Mouse (Mus musculus): Measurements from ENCODE around the gene Evc.

Gene Evc

GRCm38 (mm10) chr5:37336485-37337105 lies at the start of gene Evc:
Gene Evc, minus strand, starts transcription at chr5:37336894.
- DNase-seq, result peak; percentile 59

GRCm38 (mm10) chr5:37383570-37383969 lies 46.9 kb upstream of the Evc start:
- DNase-seq, result peak; percentile 3

DNA sequence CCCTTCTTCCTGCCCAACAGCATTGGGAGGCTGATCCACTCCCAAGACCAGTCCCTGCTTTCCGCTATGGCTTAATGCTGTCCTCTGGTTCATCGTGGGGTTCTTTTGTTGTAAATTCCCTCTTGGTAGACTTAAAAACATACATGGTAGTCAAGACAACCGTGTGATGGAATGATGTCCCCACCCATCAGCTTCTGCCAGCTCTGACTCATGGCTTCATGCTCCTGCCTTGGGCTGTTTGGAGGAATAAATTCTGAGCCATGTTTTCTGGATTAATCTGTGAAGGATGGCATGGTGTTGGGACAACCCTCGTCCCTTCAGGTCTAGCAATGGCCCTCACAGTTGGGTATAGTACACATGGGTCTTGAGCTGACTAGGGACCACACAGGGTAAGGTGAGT lies 43.9 kb upstream of the Evc start:
- DNase-seq, result peak; percentile 10

GRCm38 (mm10) chr5:37377376-37377775 lies 40.7 kb upstream of the Evc start:
- DNase-seq, result no peak

GRCm38 (mm10) chr5:37368796-37369195 lies 32.1 kb upstream of the Evc start:
- no peak for DNase-seq

DNA sequence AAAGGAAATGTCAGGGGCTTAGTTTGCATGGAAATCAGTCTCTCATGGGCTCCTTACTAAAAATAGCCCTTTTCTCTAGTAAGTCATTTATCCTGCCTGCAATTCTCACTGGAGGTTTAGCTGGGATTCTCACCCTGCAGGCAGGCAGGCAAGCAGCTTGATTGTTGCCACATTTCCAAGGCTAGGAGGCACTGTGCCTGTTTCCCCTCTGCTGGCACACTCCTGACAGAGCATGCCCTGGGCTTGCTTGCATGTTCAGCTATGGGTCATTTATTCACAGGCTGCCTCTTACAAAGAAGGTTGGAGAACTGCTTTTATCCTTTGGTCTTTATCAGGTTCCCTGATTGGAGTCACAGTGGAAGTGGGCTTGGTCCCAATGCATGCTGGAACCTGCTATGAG lies 29.1 kb upstream of the Evc start:
- no peak for DNase-seq

- no peak for DNase-seq
These were observed 26.6 kb upstream of the Evc start for GRCm38 (mm10) chr5:37363284-37363683.

- DNase-seq, result no peak
These were observed 25.9 kb upstream of the Evc start for GRCm38 (mm10) chr5:37362618-37363017.

DNA sequence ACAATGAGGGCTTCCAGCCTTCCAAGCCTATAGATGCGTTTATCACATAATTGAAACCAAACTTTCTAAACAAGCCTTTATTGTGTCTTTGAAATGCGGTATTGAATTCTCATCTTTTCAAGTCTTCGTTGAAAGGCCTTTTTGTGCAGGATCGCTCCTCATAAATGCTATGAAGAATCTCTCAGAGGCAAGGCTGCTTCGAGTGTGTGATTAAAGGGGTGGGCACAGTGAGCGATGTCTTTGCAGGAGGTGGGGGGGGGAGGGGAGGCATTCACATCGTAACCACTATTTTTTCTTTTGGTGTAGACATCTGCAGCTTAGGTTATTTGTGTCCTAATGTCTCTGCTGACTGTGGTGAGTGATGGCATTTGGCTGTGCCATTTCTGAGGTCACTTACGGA lies 19.3 kb upstream of the Evc start:
- DNase-seq, result no peak

GRCm38 (mm10) chr5:37354385-37354784 lies 17.7 kb upstream of the Evc start:
- DNase-seq, result peak; percentile 57

DNA sequence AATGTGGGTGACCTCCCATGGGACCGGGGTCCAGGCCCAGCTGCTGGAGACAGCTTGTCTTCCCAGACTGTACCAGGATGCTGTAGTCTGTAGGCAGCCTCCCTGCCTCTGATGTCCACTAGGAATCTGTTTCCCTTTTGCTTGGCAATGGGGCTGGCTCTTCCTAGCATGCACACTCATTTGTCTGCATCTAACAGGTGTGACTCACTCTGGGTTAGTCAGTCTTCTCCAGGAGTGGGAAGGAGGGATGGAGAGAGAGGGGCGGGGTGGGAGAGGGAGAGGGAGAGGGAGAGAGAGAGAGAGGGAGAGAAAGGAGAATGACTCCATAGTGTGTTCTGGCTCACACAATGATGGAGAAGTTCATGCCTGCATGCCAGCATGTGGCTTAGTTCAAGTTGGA lies 15.1 kb upstream of the Evc start:
- DNase-seq, result no peak

DNA sequence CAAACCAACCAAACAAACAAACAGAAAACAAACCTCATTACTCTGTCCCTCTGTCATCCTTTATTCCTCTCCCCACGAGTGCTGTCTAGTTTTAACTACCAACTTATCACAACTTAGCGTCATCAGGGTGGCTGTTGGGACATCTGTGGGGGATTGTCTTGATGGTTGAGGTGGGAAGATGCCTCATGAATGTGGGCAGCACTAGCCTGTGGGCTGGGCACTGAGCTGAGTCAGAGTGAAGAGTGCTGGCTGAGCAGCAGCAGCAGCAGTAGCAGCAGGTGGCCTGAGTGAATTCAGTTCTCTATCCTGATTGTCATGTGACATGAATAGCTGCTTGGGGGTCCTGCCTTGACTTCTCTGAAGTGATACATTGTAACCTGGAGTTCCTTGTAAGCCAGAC lies 7.3 kb upstream of the Evc start:
- DNase-seq, result no peak

GRCm38 (mm10) chr5:37338288-37338687 lies 1.6 kb upstream of the Evc start, which contains the start of gene Evc2:
Gene Evc2, plus strand, starts transcription at chr5:37338499.
- peak; percentile 54 for DNase-seq

- DNase-seq, result no peak
These were observed 1.0 kb upstream of the Evc start for GRCm38 (mm10) chr5:37337696-37338095.

GRCm38 (mm10) chr5:37335061-37335460 lies 1.6 kb downstream of the Evc start:
- DNase-seq, result no peak

GRCm38 (mm10) chr5:37332066-37332465 lies 4.6 kb downstream of the Evc start:
- no peak for DNase-seq

DNA sequence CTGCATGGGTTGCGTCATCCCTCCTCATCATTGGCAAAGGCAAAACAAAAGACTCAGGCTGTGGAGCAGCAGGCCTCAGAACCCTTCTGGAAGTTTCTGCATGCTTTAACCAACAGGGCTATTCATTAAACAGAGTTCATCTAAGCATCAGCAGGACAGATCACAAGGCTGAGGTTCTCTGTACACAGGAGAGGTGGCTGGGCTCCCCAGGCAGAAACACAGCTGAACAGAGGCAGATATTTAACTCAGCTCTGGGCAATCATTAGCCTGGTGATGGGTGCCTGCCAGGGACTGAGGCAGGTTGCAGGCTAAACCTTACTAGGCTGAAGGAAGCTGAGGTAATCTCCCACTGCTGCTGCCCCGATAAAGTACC lies 5.6 kb downstream of the Evc start:
- DNase-seq, result no peak

- DNase-seq, result no peak
These were observed 6.1 kb downstream of the Evc start for GRCm38 (mm10) chr5:37330449-37331132.

GRCm38 (mm10) chr5:37326675-37327074 lies 10.0 kb downstream of the Evc start:
- DNase-seq, result no peak

- DNase-seq, result no peak
These were observed 15.9 kb downstream of the Evc start for GRCm38 (mm10) chr5:37320761-37321160.

DNA sequence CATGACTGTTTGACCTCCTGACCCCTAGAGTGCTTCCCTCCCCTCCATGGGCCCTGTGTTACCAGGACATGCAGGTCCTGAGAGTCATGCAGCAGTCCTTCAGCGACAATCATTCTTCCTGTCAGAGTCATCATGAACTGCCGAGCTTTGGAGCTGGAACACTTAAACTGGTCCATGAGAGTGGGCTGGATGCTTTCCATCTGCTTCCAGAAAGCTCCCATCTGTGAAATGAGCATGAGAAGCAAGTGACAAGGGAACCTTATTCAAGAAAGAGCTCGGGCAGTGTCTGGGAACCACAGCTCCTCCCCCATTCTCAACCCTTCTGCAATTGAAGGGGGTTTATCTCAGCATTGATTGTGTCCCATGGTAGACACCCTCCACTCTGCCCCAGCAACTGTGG lies 16.5 kb downstream of the Evc start:
- DNase-seq, result no peak

- DNase-seq, result no peak
These were observed 18.0 kb downstream of the Evc start for GRCm38 (mm10) chr5:37318715-37319114.

DNA sequence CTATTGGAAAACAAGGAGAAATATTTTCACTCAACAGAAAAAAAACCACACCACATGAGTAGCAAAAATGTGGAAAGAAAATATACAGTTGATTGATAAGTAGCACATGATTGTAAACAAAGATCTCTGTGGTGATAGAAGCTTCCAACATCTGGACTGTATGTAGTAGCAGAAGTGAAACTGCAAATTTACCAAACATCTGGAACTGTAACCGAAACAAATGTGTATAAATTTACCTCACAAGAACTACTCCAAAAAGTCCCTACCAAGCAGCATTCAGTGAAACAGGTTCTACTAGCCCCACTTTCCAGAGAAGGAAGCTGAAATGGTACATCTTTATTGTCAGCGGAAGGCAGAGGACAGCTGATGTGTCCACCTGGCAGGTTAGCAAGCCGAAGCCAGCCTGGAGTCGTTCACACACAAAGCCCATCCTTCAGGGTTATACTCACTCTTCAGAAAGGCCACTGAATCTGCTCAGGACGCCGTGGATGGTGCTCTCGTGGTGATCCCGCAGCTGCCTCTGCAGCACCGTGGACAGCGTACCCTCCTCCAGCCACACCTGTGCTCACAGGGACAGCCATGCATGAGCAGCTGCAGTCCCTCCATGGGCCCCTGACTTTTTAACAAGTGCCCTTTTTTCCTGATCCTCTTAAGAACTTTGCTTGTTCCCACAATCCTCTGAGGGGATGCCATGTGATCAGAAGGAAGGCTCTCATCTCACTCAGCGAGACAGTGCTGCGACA lies 23.5 kb downstream of the Evc start:
- no peak for DNase-seq

GRCm38 (mm10) chr5:37310026-37310425 lies 26.7 kb downstream of the Evc start:
- no peak for DNase-seq
